Mouse (Mus musculus): ENCODE results near the gene Lgals1. TPM values are rescaled to one million over a fixed set of nuclear protein-coding genes. Genes with fewer than 3 reads are reported as not detected.

Gene Lgals1
- total and polyA plus RNA-seq, 3 experiments: 646 to 1,010 (median 974) TPM

- Histone ChIP-seq H3K4me1 (ENCODE audit: control insufficient read depth in 1 of 2, insufficient read depth in 2 of 2, low read length in 2 of 2) (peaks cover 0 to 21% of the 10 kb centered on the region in 2 experiments; a peak in 2 of 4 replicates), H3K4me3 (ENCODE audit: control insufficient read depth in 1 of 2, insufficient read depth in 1 of 2, low read depth in 2 of 2, low read length in 2 of 2) (no peak overlapping the region), H3K9me3 (replicated peaks; ENCODE audit: insufficient read depth, low read length) (no peaks in the 10 kb centered on the region), H3K79me2 (ENCODE audit: control insufficient read depth, insufficient read depth, low read length, poor library complexity) (peaks cover 13% of the 10 kb centered on the region), H3K27ac (ENCODE audit: control insufficient read depth, low read depth, low read length) (no peak overlapping the region), H3K9ac (ENCODE audit: control insufficient read depth, low read depth, low read length, poor library complexity, severe bottlenecking) (no peak overlapping the region), H3K36me3 (ENCODE audit: control insufficient read depth in 1 of 2, insufficient read depth in 2 of 2, low read length in 2 of 2) (peaks cover 2 to 12% of the 10 kb centered on the region in 2 experiments; a peak in 3 of 4 replicates), H3K27me3 (ENCODE audit: control insufficient read depth in 1 of 2, insufficient read depth in 2 of 2, low read length in 2 of 2) (no peaks in the 10 kb centered on the region)
- no peak for DNase-seq (ENCODE audit: low read depth, low spot score)
- TF ChIP-seq USF2 (IDR thresholded peaks at IDR 0.05; ENCODE audit: borderline replicate concordance in 1 of 2, insufficient read depth in 1 of 2, low read depth in 1 of 2, low read length in 2 of 2) (no peak), ELF1 (IDR thresholded peaks at IDR 0.05; ENCODE audit: low read depth, low read length) (no peak), GABPA (IDR thresholded peaks at IDR 0.05; ENCODE audit: low read depth, low read length) (no peak), POLR2AphosphoS2 (IDR thresholded peaks at IDR 0.05; ENCODE audit: low read length) (no peak), TBP (IDR thresholded peaks at IDR 0.05; ENCODE audit: low read depth, low read length) (no peak), E2F4 (IDR thresholded peaks at IDR 0.05; ENCODE audit: borderline replicate concordance, low read depth, low read length) (no peak)
Observed at GRCm38 (mm10) chr15:78937311-78937710, 10.8 kb downstream of the Lgals1 start.

- no peak overlapping the region for H3K4me3 ChIP-seq (ENCODE audit: control insufficient read depth in 1 of 2, insufficient read depth in 1 of 2, low read depth in 2 of 2, low read length in 2 of 2)
- H3K79me2 ChIP-seq (ENCODE audit: control insufficient read depth, insufficient read depth, low read length, poor library complexity): peaks cover 13% of the 10 kb centered on the region
- no peaks in the 10 kb centered on the region for H3K9me3 ChIP-seq (replicated peaks; ENCODE audit: insufficient read depth, low read length)
- no peak overlapping the region for H3K27ac ChIP-seq (ENCODE audit: control insufficient read depth, low read depth, low read length)
- H3K9ac ChIP-seq (ENCODE audit: control insufficient read depth, low read depth, low read length, poor library complexity, severe bottlenecking): no peak overlapping the region
- H3K36me3 ChIP-seq (ENCODE audit: control insufficient read depth in 1 of 2, insufficient read depth in 2 of 2, low read length in 2 of 2): peaks cover 2 to 12% of the 10 kb centered on the region in 2 experiments; a peak in 3 of 4 replicates
- H3K4me1 ChIP-seq (ENCODE audit: control insufficient read depth in 1 of 2, insufficient read depth in 2 of 2, low read length in 2 of 2): peaks cover 0 to 18% of the 10 kb centered on the region in 2 experiments; a peak in 2 of 4 replicates
- no peak for TF ChIP-seq ZMIZ1 (IDR thresholded peaks at IDR 0.05; ENCODE audit: low read depth, low read length)
- no peak for TF ChIP-seq TBP (IDR thresholded peaks at IDR 0.05; ENCODE audit: low read depth, low read length)
- TF ChIP-seq MAX (IDR thresholded peaks at IDR 0.05; ENCODE audit: low read length): no peak
- TF ChIP-seq E2F4 (IDR thresholded peaks at IDR 0.05; ENCODE audit: borderline replicate concordance, low read depth, low read length): no peak
- TF ChIP-seq GABPA (IDR thresholded peaks at IDR 0.05; ENCODE audit: low read depth, low read length): no peak
- TF ChIP-seq POLR2AphosphoS5 (IDR thresholded peaks at IDR 0.05; ENCODE audit: borderline replicate concordance, low read depth, low read length): no peak
- H3K27me3 ChIP-seq (ENCODE audit: control insufficient read depth in 1 of 2, insufficient read depth in 2 of 2, low read length in 2 of 2): no peaks in the 10 kb centered on the region
- no peak for DNase-seq (ENCODE audit: low read depth, low spot score)
Observed at GRCm38 (mm10) chr15:78937963-78938362, 11.4 kb downstream of the Lgals1 start.

GRCm38 (mm10) chr15:78940325-78940724 lies 13.8 kb downstream of the Lgals1 start:
- H3K36me3 ChIP-seq (ENCODE audit: control insufficient read depth in 1 of 2, insufficient read depth in 2 of 2, low read length in 2 of 2): peaks cover 2 to 9% of the 10 kb centered on the region in 2 experiments; a peak in 3 of 4 replicates
- H3K79me2 ChIP-seq (ENCODE audit: control insufficient read depth, insufficient read depth, low read length, poor library complexity): peaks cover 8% of the 10 kb centered on the region
- H3K4me3 ChIP-seq (ENCODE audit: control insufficient read depth in 1 of 2, insufficient read depth in 1 of 2, low read depth in 2 of 2, low read length in 2 of 2): no peak overlapping the region
- no peaks in the 10 kb centered on the region for H3K9me3 ChIP-seq (replicated peaks; ENCODE audit: insufficient read depth, low read length)
- no peak for DNase-seq (ENCODE audit: low read depth, low spot score)
- no peak for TF ChIP-seq TAL1 (IDR thresholded peaks at IDR 0.05; ENCODE audit: low read length)
- TF ChIP-seq ZMIZ1 (IDR thresholded peaks at IDR 0.05; ENCODE audit: low read depth, low read length): no peak
- no peak for TF ChIP-seq HCFC1 (IDR thresholded peaks at IDR 0.05; ENCODE audit: low read depth, low read length)
- no peak for TF ChIP-seq ZC3H11A (IDR thresholded peaks at IDR 0.05; ENCODE audit: low read depth, low read length)
- no peak for TF ChIP-seq KAT2A (conservative IDR thresholded peaks at IDR 0.05; ENCODE audit: low read depth, low read length)
- no peak for TF ChIP-seq CHD1 (IDR thresholded peaks at IDR 0.05; ENCODE audit: low read depth, low read length)
- no peak for TF ChIP-seq GABPA (IDR thresholded peaks at IDR 0.05; ENCODE audit: low read depth, low read length)
- no peak for TF ChIP-seq ETS1 (IDR thresholded peaks at IDR 0.05; ENCODE audit: low read depth, low read length)
- TF ChIP-seq TBP (IDR thresholded peaks at IDR 0.05; ENCODE audit: low read depth, low read length): no peak
- no peak for TF ChIP-seq EP300 (IDR thresholded peaks at IDR 0.05; ENCODE audit: low read depth in 1 of 2, low read length in 2 of 2)
- no peak for TF ChIP-seq BHLHE40 (IDR thresholded peaks at IDR 0.05; ENCODE audit: borderline replicate concordance, low read depth, low read length)
- peaks cover 0 to 12% of the 10 kb centered on the region in 2 experiments; a peak in 2 of 4 replicates for H3K4me1 ChIP-seq (ENCODE audit: control insufficient read depth in 1 of 2, insufficient read depth in 2 of 2, low read length in 2 of 2)
- H3K9ac ChIP-seq (ENCODE audit: control insufficient read depth, low read depth, low read length, poor library complexity, severe bottlenecking): no peak overlapping the region
- H3K27ac ChIP-seq (ENCODE audit: control insufficient read depth, low read depth, low read length): no peak overlapping the region
- H3K27me3 ChIP-seq (ENCODE audit: control insufficient read depth in 1 of 2, insufficient read depth in 2 of 2, low read length in 2 of 2): no peaks in the 10 kb centered on the region

Data from MEL (cell line).